Mouse (Mus musculus) megakaryocyte, adult 5-6 weeks (primary cell): Measurements from ENCODE around the gene Il34. TPM values are rescaled to one million over a fixed set of nuclear protein-coding genes. Genes with fewer than 3 reads are reported as not detected.

Experiments
- total RNA-seq, 2 experiments: library from RNA; stranded (forward) in 1 of 2; stranded (reverse) in 1 of 2; fragments of 153-499, 151-499 nt in 1 of 2; fragments of 221-1000, 200-1000 nt in 1 of 2; gene quantifications; 2 replicates each; pipeline versions ENCODE4 v1.2.3 to v1.2.4; 2015 to 2017

Gene Il34
- total RNA-seq, 2 experiments from 2014 or later, result not detected

Other genes starting within 250 kb of the Il34 start
- 36.1 and 37.6 TPM in 2 replicates for gene Vac14, start 187.3 kb downstream of the Il34 start, total RNA-seq (2015)
- gene Vac14, start 187.3 kb downstream of the Il34 start, total RNA-seq (2017), result 24.3 and 25.5 TPM in 2 replicates
- 0.80 and 0.85 TPM in 2 replicates for gene Mtss1l, start 84.4 kb downstream of the Il34 start, total RNA-seq (2015)
- 0.04 and 0.41 TPM in 2 replicates for gene Mtss1l, start 84.4 kb downstream of the Il34 start, total RNA-seq (2017)
- gene Cog4, start 40.7 kb upstream of the Il34 start, total RNA-seq (2015), result 13.6 and 17.4 TPM in 2 replicates
- 31.8 and 35.4 TPM in 2 replicates for gene Cog4, start 40.7 kb upstream of the Il34 start, total RNA-seq (2017)
- 58.4 and 63.2 TPM in 2 replicates for gene Sf3b3, start 40.9 kb upstream of the Il34 start, total RNA-seq (2015)
- 74.7 and 87.7 TPM in 2 replicates for gene Sf3b3, start 40.9 kb upstream of the Il34 start, total RNA-seq (2017)
- 1.5 and 3.4 TPM in 2 replicates for gene Fuk, start 96.6 kb upstream of the Il34 start, total RNA-seq (2015)
- 3.7 TPM in 2 replicates for gene Fuk, start 96.6 kb upstream of the Il34 start, total RNA-seq (2017)
- 23.1 and 25.0 TPM in 2 replicates for gene St3gal2, start 114.0 kb upstream of the Il34 start, total RNA-seq (2015)
- gene St3gal2, start 114.0 kb upstream of the Il34 start, total RNA-seq (2017), result 15.2 and 17.0 TPM in 2 replicates
- 41.4 and 44.5 TPM in 2 replicates for gene Ddx19a, start 191.9 kb upstream of the Il34 start, total RNA-seq (2015)
- gene Ddx19a, start 191.9 kb upstream of the Il34 start, total RNA-seq (2017), result 22.4 and 32.5 TPM in 2 replicates
- gene Ddx19b, start 225.8 kb upstream of the Il34 start, total RNA-seq (2015), result 4.3 and 5.5 TPM in 2 replicates
- gene Ddx19b, start 225.8 kb upstream of the Il34 start, total RNA-seq (2017), result 8.6 and 10.5 TPM in 2 replicates
- gene Aars, start 227.2 kb upstream of the Il34 start, total RNA-seq (2015), result 8.4 and 10.3 TPM in 2 replicates
- 26.0 and 29.3 TPM in 2 replicates for gene Aars, start 227.2 kb upstream of the Il34 start, total RNA-seq (2017)